Mouse (Mus musculus) heart, embryonic 15.5 days (tissue): ENCODE results near the gene Ccdc110. TPM values are rescaled to one million over a fixed set of nuclear protein-coding genes. Genes with fewer than 3 reads are reported as not detected.

ENCODE experiments used
- ATAC-seq: fragments of 200-750 bp; cut with Nextera tagmentation; replicated peaks from 2 replicates; pipeline ENCODE4 v1.8.0; 2017; ENCODE audit warnings: low read depth, moderate TSS enrichment; ENCODE audit not compliant: insufficient number of reproducible peaks, insufficient read depth, low FRiP score
- H3K27ac ChIP-seq: fragments of 300-500 bp; sonication (generic); 2 replicates; pipeline ENCODE4 v1.5.1; 2015; ENCODE audit warnings: mild to moderate bottlenecking, inconsistent platforms
- H3K27me3 ChIP-seq: fragments of 300-500 bp; sonication (generic); 2 replicates; pipeline ENCODE4 v1.6.1; 2015; ENCODE audit warnings: inconsistent platforms
- H3K36me3 ChIP-seq: fragments of 300-500 bp; sonication (generic); 2 replicates; pipeline ENCODE4 v1.6.1; 2015; ENCODE audit warnings: mild to moderate bottlenecking, inconsistent platforms
- H3K4me1 ChIP-seq: fragments of 300-500 bp; sonication (generic); replicated peaks from 2 replicates; pipeline ENCODE4 v1.6.1; 2015; ENCODE audit warnings: inconsistent platforms
- H3K4me2 ChIP-seq: fragments of 300-500 bp; sonication (generic); 2 replicates; pipeline ENCODE4 v1.6.1; 2015; ENCODE audit warnings: inconsistent platforms, mild to moderate bottlenecking, moderate library complexity
- H3K4me3 ChIP-seq: fragments of 300-500 bp; sonication (generic); 2 replicates; pipeline ENCODE4 v1.5.1; 2015; ENCODE audit warnings: mild to moderate bottlenecking, inconsistent platforms
- H3K9ac ChIP-seq: fragments of 300-500 bp; sonication (generic); 2 replicates; pipeline ENCODE4 v1.6.1; 2015; ENCODE audit warnings: mild to moderate bottlenecking, inconsistent platforms
- H3K9me3 ChIP-seq: fragments of 300-500 bp; sonication (generic); replicated peaks from 2 replicates; pipeline ENCODE4 v1.6.1; 2016; ENCODE audit warnings: inconsistent platforms
- WGBS: fragments of 180-500 bp; shearing (Covaris S2); methylation state at CpG from one replicate; pipeline ENCODE4 v1.1.7; 2015; ENCODE audit warnings: mixed read lengths; 5-methylcytosine and 5-hydroxymethylcytosine counted together
- polyA plus RNA-seq: library from polyadenylated mRNA; unstranded; fragments of >200 nt; fragmentation: Nextera tagmentation; extraction: Ambion mirVana; gene quantifications from 2 replicates; pipeline ENCODE4 v1.2.1, GENCODE M21; 2015

Gene Ccdc110
- polyA plus RNA-seq, 1 experiment from 2014 or later: not detected

GRCm38 (mm10) chr8:45975837-45976468 lies 41.5 kb downstream of the Ccdc110 start:
- H3K27me3 ChIP-seq: no peaks in the 10 kb centered on the region
- peak overlapping the region; percentile 59 for H3K4me3 ChIP-seq
- H3K4me2 ChIP-seq: peak overlapping the region; percentile 68
- H3K4me1 ChIP-seq: peaks cover 13% of the 10 kb centered on the region
- H3K36me3 ChIP-seq: peaks cover 20% of the 10 kb centered on the region; the same call in 1 of the 2 replicates
- peak overlapping the region; percentile 13; the same call in 1 of the 2 replicates for H3K27ac ChIP-seq
- no peaks in the 10 kb centered on the region for H3K9me3 ChIP-seq
- 0 out of 2 replicates have a peak, but pooled peaks have one; percentile 4 for ATAC-seq
- H3K9ac ChIP-seq: peak overlapping the region; percentile 64
- 53% methylated on average over 11 of the region's 11 CpGs for WGBS

- H3K27me3 ChIP-seq: no peaks in the 10 kb centered on the region
- no peaks in the 10 kb centered on the region for H3K9me3 ChIP-seq
- peaks cover 34% of the 10 kb centered on the region for H3K36me3 ChIP-seq
- no peak for ATAC-seq
- no peak overlapping the region for H3K4me2 ChIP-seq
- no peak overlapping the region for H3K9ac ChIP-seq
- no peak overlapping the region for H3K4me3 ChIP-seq
- 65% methylated on average over 3 of the region's 3 CpGs for WGBS
- H3K27ac ChIP-seq: no peak overlapping the region
- H3K4me1 ChIP-seq: no peaks in the 10 kb centered on the region
Measured at GRCm38 (mm10) chr8:45986665-45987064, 52.2 kb downstream of the Ccdc110 start.

GRCm38 (mm10) chr8:45988189-45988588 lies 53.8 kb downstream of the Ccdc110 start:
- WGBS: 52% methylated on average over 2 of the region's 2 CpGs
- Histone ChIP-seq H3K36me3 (peaks cover 32% of the 10 kb centered on the region), H3K27me3 (no peaks in the 10 kb centered on the region)

GRCm38 (mm10) chr8:45990631-45991310 lies 56.4 kb downstream of the Ccdc110 start:
- H3K9me3 ChIP-seq: no peaks in the 10 kb centered on the region
- no peak overlapping the region for H3K9ac ChIP-seq
- H3K36me3 ChIP-seq: peaks cover 34% of the 10 kb centered on the region
- no peak for ATAC-seq
- no peaks in the 10 kb centered on the region for H3K27me3 ChIP-seq
- no peak overlapping the region for H3K4me2 ChIP-seq
- WGBS: 84% methylated on average over 4 of the region's 4 CpGs
- H3K4me1 ChIP-seq: no peaks in the 10 kb centered on the region
- no peak overlapping the region for H3K4me3 ChIP-seq
- no peak overlapping the region for H3K27ac ChIP-seq

More at GRCm38 (mm10) chr8:45988189-45988588, 53.8 kb downstream of the Ccdc110 start:
- no peak overlapping the region for H3K9ac ChIP-seq
- H3K27ac ChIP-seq: no peak overlapping the region
- no peak for ATAC-seq
- no peak overlapping the region for H3K4me2 ChIP-seq
- H3K9me3 ChIP-seq: no peaks in the 10 kb centered on the region
- no peaks in the 10 kb centered on the region for H3K4me1 ChIP-seq
- no peak overlapping the region for H3K4me3 ChIP-seq

Other genes with a start within 250 kb of the Ccdc110 start
- 148 and 174 TPM in 2 replicates for gene Pdlim3, start 49.2 kb upstream of the Ccdc110 start, polyA plus RNA-seq
- 3.0 and 3.2 TPM in 2 replicates for gene 1700029J07Rik, start 40.6 kb downstream of the Ccdc110 start, polyA plus RNA-seq
- 50.0 and 51.7 TPM in 2 replicates for gene Ufsp2, start 40.9 kb downstream of the Ccdc110 start, polyA plus RNA-seq
- gene Lrp2bp, start 64.7 kb downstream of the Ccdc110 start, polyA plus RNA-seq: 0.76 and 1.1 TPM in 2 replicates
- 17.9 and 19.6 TPM in 2 replicates for gene Ankrd37, start 71.1 kb downstream of the Ccdc110 start, polyA plus RNA-seq
- gene Cfap97, start 217.2 kb downstream of the Ccdc110 start, polyA plus RNA-seq: 16.2 and 20.5 TPM in 2 replicates
- gene Snx25, start 217.5 kb downstream of the Ccdc110 start, polyA plus RNA-seq: 3.1 and 4.3 TPM in 2 replicates